Mouse (Mus musculus): ENCODE data around the gene Btk.

DNA sequence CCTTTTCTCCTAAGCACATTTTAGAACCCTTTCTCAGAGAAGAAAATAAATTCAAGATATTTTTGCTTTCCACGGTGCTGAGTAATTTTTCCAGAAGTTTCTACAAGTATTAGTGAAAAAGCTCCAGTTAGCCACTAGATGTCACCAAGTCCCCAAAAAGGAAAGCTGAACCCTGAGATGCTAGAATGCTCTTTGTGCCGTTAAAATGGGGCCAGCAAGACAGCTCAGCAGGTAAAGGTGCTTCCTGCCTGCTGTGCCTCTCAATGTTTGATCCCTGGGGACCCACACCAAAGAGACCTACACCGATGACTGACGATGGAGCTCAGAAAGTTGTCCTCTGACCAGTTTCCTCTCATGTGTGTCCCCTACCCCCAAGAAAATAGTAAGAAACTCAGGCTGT lies 26.1 kb upstream of the Btk start:
- no peak; the same call in 1 of the 2 replicates for TF ChIP-seq CTCF (conservative IDR thresholded peaks at IDR 0.05; ENCODE audit: low read length)
- TF ChIP-seq NANOG (IDR thresholded peaks at IDR 0.05; ENCODE audit: borderline replicate concordance, low read length), result no peak
- TF ChIP-seq POU5F1 (IDR thresholded peaks at IDR 0.05; ENCODE audit: borderline replicate concordance, low read length), result no peak

Measured in E14TG2a.4 (cell line).